Mouse (Mus musculus): ENCODE results near the gene Sstr2.

- no peak for TF ChIP-seq CTCF (IDR thresholded peaks at IDR 0.05; ENCODE audit: borderline replicate concordance, insufficient read depth, low read depth, low read length)
- no peak for TF ChIP-seq POLR2A (IDR thresholded peaks at IDR 0.05; ENCODE audit: borderline replicate concordance, insufficient read depth, low read length)
These were observed 32.2 kb downstream of the Sstr2 start for GRCm38 (mm10) chr11:113651206-113651906.
